Mouse (Mus musculus) cortical plate, adult 2 months (tissue): ENCODE results near the gene Ifna13. TPM values are rescaled to one million over a fixed set of nuclear protein-coding genes. Genes with fewer than 3 reads are reported as not detected.

Experiments
- H3K27ac ChIP-seq: fragments of 200-500 bp; 2 replicates; pipeline ENCODE4 v1.5.1; 2012; ENCODE audit warnings: low read length, control low read depth, inconsistent platforms; ENCODE audit not compliant: insufficient read depth
- H3K4me1 ChIP-seq: fragments of 200-500 bp; 2 replicates; pipeline ENCODE4 v1.6.1; 2011; ENCODE audit warnings: low read length; ENCODE audit not compliant: control insufficient read depth, insufficient read depth
- H3K4me3 ChIP-seq: fragments of 200-500 bp; 2 replicates; pipeline ENCODE4 v1.5.1; 2011; ENCODE audit warnings: mild to moderate bottlenecking, low read length, control low read depth; ENCODE audit not compliant: insufficient read depth
- CTCF ChIP-seq: fragments of 200-500 bp; IDR thresholded peaks from 2 replicates; pipeline ENCODE4 v1.5.1; 2011; ENCODE audit warnings: mild to moderate bottlenecking, control low read depth, low read length; ENCODE audit not compliant: insufficient read depth; ENCODE audit errors: extremely low read depth
- POLR2A ChIP-seq: fragments of 200-500 bp; IDR thresholded peaks from 2 replicates; pipeline ENCODE4 v1.6.1; 2011; ENCODE audit warnings: mild to moderate bottlenecking, low read length, control low read depth; ENCODE audit not compliant: insufficient read depth; ENCODE audit errors: extremely low read depth
- polyA plus RNA-seq: library from polyadenylated mRNA; depleted of rRNA; stranded (reverse); fragments of >200 nt; gene quantifications from 2 replicates; pipeline ENCODE4 v1.2.3, GENCODE M21; 2012; rRNA removed

Ifna13 gene
- polyA plus RNA-seq, 1 experiment = not detected

- Histone ChIP-seq H3K4me1 (no peaks in the 10 kb centered on the region), H3K4me3 (peak overlapping the region; percentile 31), H3K27ac (no peak overlapping the region)
- peak; percentile 75 for TF ChIP-seq CTCF
- no peak for TF ChIP-seq POLR2A
These were observed 3.0 kb downstream of the Ifna13 start for GRCm38 (mm10) chr4:88641077-88641831.

DNA sequence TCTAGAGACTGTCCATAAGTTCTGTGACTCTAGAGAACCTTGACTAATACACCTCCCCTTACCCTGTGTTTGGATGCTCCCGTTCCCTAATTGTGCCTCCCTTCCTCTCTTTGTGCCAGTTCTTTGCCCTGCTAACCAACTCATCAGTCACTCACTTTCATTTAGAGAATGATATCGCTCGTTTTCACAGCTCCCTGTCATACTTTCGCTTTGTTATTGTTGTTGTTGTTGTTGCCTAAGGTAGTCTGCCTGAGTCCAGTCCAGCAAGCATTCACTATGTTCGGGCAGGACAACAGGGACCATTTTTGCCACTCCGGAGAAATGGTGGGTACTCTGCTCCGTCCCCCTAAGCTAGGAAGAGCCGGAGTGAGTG, 3.6 kb downstream of the Ifna13 start:
- TF ChIP-seq CTCF = no peak
- TF ChIP-seq POLR2A = no peak
- Histone ChIP-seq H3K27ac (no peak overlapping the region), H3K4me1 (no peaks in the 10 kb centered on the region), H3K4me3 (peak overlapping the region; percentile 31)

DNA sequence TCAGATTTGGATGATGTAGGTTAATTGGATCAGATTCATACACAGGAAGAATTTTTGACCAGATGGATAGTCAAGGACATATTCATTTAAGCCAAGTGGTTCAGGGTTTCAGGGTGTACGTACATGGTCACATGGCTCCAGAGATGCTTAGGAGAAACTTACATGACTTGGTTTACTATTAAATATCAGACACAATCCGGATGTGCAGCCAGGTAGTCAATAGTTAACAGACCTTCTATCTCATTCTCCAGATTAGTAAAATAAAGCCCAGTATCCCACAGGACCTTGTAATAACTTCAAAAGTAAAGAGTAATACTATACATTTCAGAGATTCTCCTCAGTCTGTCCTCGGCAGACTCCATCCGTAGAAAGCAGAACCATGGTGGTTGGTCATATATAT, 9.9 kb downstream of the Ifna13 start, which contains the start of gene C87499:
TSS of gene C87499 (minus strand) at position 101 of the 400 bp plus-strand sequence.
- TF ChIP-seq POLR2A (no peak), CTCF (no peak)
- Histone ChIP-seq H3K27ac (no peak within 1 kb of the TSS), H3K4me1 (no peaks in the 10 kb centered on the region), H3K4me3 (no peak within 1 kb of the TSS)

GRCm38 (mm10) chr4:88603276-88603675, 41.0 kb downstream of the Ifna13 start, which contains the start of gene Ifna12:
Gene Ifna12 (minus strand): TSS chr4:88603376.
- H3K27ac ChIP-seq = no peak within 1 kb of the TSS
- no peak within 1 kb of the TSS for H3K4me3 ChIP-seq
- no peaks in the 10 kb centered on the region for H3K4me1 ChIP-seq
- no peak for TF ChIP-seq CTCF
- TF ChIP-seq POLR2A = no peak

Other genes starting within 250 kb of the Ifna13 start
- 1.1 and 1.2 TPM in 2 replicates for gene Hacd4, start 205.5 kb downstream of the Ifna13 start, polyA plus RNA-seq
- not detected in 2 replicates for gene Ifnb1, start 121.7 kb downstream of the Ifna13 start, polyA plus RNA-seq
- gene Ifna15, start 86.2 kb downstream of the Ifna13 start, polyA plus RNA-seq = not detected in 2 replicates
- gene Ifna14, start 72.7 kb downstream of the Ifna13 start, polyA plus RNA-seq = not detected in 2 replicates
- gene Ifna9, start 52.1 kb downstream of the Ifna13 start, polyA plus RNA-seq = not detected in 2 replicates
- not detected in 2 replicates for gene Ifna12, start 41.1 kb downstream of the Ifna13 start, polyA plus RNA-seq
- gene C87499, start 10.0 kb downstream of the Ifna13 start, polyA plus RNA-seq = not detected in 2 replicates
- gene Ifna16, start 32.5 kb upstream of the Ifna13 start, polyA plus RNA-seq = not detected in 2 replicates
- gene Ifna2, start 39.5 kb upstream of the Ifna13 start, polyA plus RNA-seq = not detected in 2 replicates
- gene Ifnab, start 46.9 kb upstream of the Ifna13 start, polyA plus RNA-seq = not detected in 2 replicates
- gene Gm26566, start 77.3 kb upstream of the Ifna13 start, polyA plus RNA-seq = 0.61 and 1.2 TPM in 2 replicates
- gene Klhl9, start 78.0 kb upstream of the Ifna13 start, polyA plus RNA-seq = 38.5 and 40.5 TPM in 2 replicates
- not detected in 2 replicates for gene Gm13271, start 110.4 kb upstream of the Ifna13 start, polyA plus RNA-seq
- not detected in 2 replicates for gene Gm13283, start 115.7 kb upstream of the Ifna13 start, polyA plus RNA-seq
- not detected in 2 replicates for gene Gm13290, start 129.4 kb upstream of the Ifna13 start, polyA plus RNA-seq
- gene Gm13289, start 132.5 kb upstream of the Ifna13 start, polyA plus RNA-seq = not detected in 2 replicates
- not detected in 2 replicates for gene Gm13272, start 135.4 kb upstream of the Ifna13 start, polyA plus RNA-seq
- not detected in 2 replicates for gene Ifnz, start 137.7 kb upstream of the Ifna13 start, polyA plus RNA-seq
- gene Gm13276, start 141.2 kb upstream of the Ifna13 start, polyA plus RNA-seq = not detected in 2 replicates
- gene Gm13277, start 144.2 kb upstream of the Ifna13 start, polyA plus RNA-seq = not detected in 2 replicates
- not detected in 2 replicates for gene Gm13278, start 147.1 kb upstream of the Ifna13 start, polyA plus RNA-seq
- not detected in 2 replicates for gene Gm13275, start 150.0 kb upstream of the Ifna13 start, polyA plus RNA-seq
- gene Gm13279, start 152.9 kb upstream of the Ifna13 start, polyA plus RNA-seq = not detected in 2 replicates
- not detected in 2 replicates for gene Gm13285, start 155.2 kb upstream of the Ifna13 start, polyA plus RNA-seq
- gene Gm13287, start 158.8 kb upstream of the Ifna13 start, polyA plus RNA-seq = not detected in 2 replicates
- not detected in 2 replicates for gene Gm13288, start 161.1 kb upstream of the Ifna13 start, polyA plus RNA-seq
- gene Ifna7, start 171.8 kb upstream of the Ifna13 start, polyA plus RNA-seq = not detected in 2 replicates
- gene Ifna11, start 175.5 kb upstream of the Ifna13 start, polyA plus RNA-seq = not detected in 2 replicates
- gene Ifna6, start 183.0 kb upstream of the Ifna13 start, polyA plus RNA-seq = not detected in 2 replicates
- not detected in 2 replicates for gene Ifna5, start 191.1 kb upstream of the Ifna13 start, polyA plus RNA-seq
- not detected in 2 replicates for gene Ifna4, start 197.4 kb upstream of the Ifna13 start, polyA plus RNA-seq
- not detected in 2 replicates for gene Ifna1, start 205.6 kb upstream of the Ifna13 start, polyA plus RNA-seq
- gene Ifne, start 235.7 kb upstream of the Ifna13 start, polyA plus RNA-seq = not detected in 2 replicates